In genomic region chr3:146658061-146658639, GRCm38 (mm10) we compare ENCODE assay signal across 22 mouse cellular contexts. TPM values are rescaled to one million over a fixed set of nuclear protein-coding genes. Genes with fewer than 3 reads are reported as not detected.
"Had no signal": no experiment of that assay in that cellular context is flagged by ENCODE, and none has a peak within 500 bp of the region (broad histone marks: within the 10 kb centered on the region; RNA-seq: fewer than 3 reads in every experiment).

No protein-coding gene starts in this region.

- H3K27me3 ChIP-seq: intestine, embryonic 15.5 days; limb, embryonic 12.5 days; liver, embryonic 13.5 days; lung, embryonic 15.5 days; neural tube, embryonic 12.5 days had no signal

- H3K9ac ChIP-seq: intestine, embryonic 15.5 days; limb, embryonic 12.5 days; liver, embryonic 13.5 days; liver, postnatal 0 days; lung, embryonic 15.5 days; neural tube, embryonic 12.5 days had no signal

- DNase-seq: kidney, adult 18-20 months; kidney, postnatal 10 days; kidney, postnatal 4 days; liver; liver, embryonic 13.5 days; liver, postnatal 0 days; lung, postnatal 14 days; midbrain, embryonic 14.5 days; right cerebral cortex, postnatal 14 days; thymus, adult 18-20 months; thymus, postnatal 14 days had no signal

- ATAC-seq: intestine, embryonic 15.5 days had no signal

- H3K9me3 ChIP-seq: intestine, embryonic 15.5 days; limb, embryonic 12.5 days; liver, embryonic 13.5 days; lung, embryonic 15.5 days; midbrain, embryonic 10.5 days; neural tube, embryonic 12.5 days had no signal

- H3K36me3 ChIP-seq: intestine, embryonic 15.5 days; limb, embryonic 12.5 days; liver, embryonic 13.5 days; lung, embryonic 15.5 days; midbrain, embryonic 10.5 days; neural tube, embryonic 12.5 days had no signal

- H3K4me1 ChIP-seq: limb, embryonic 12.5 days; midbrain, embryonic 10.5 days; neural tube, embryonic 12.5 days had no signal

- H3K4me2 ChIP-seq: intestine, embryonic 15.5 days; limb, embryonic 12.5 days; liver, embryonic 13.5 days; lung, embryonic 15.5 days; neural tube, embryonic 12.5 days had no signal

- H3K4me3 ChIP-seq: intestine, embryonic 15.5 days; left cerebral cortex, adult 2 months; limb, embryonic 12.5 days; liver, embryonic 13.5 days; lung, embryonic 15.5 days; midbrain, embryonic 10.5 days; neural tube, embryonic 12.5 days had no signal

- H3K27ac ChIP-seq: intestine, embryonic 15.5 days; left cerebral cortex, adult 2 months; limb, embryonic 12.5 days; liver, embryonic 13.5 days; lung, embryonic 15.5 days; midbrain, embryonic 10.5 days; neural tube, embryonic 12.5 days; stomach, postnatal 0 days had no signal

RNA-seq across cellular contexts. Expression of gene 4930503B20Rik, which starts 7.0 kb away (rescaled TPM):
- total RNA-seq: layer of hippocampus, postnatal 10 days; left cerebral cortex, adult 2 months had no signal
- polyA plus RNA-seq: intestine, embryonic 15.5 days; kidney, embryonic 14.5 days; limb, embryonic 12.5 days; liver, embryonic 13.5 days; liver, postnatal 0 days; midbrain, embryonic 10.5 days; midbrain, embryonic 14.5 days; neural tube, embryonic 12.5 days; small intestine, adult 2 months; stomach, postnatal 0 days had no signal

RNA-seq across cellular contexts. Expression of gene Samd13, which starts 27.2 kb away (rescaled TPM):
- total RNA-seq: left cerebral cortex, postnatal 14 days had no signal
- polyA plus RNA-seq: liver, postnatal 0 days; midbrain, embryonic 14.5 days; small intestine, adult 2 months had no signal

RNA-seq across cellular contexts. Expression of gene Dnase2b, which starts 42.8 kb away (rescaled TPM):
- total RNA-seq: layer of hippocampus, postnatal 10 days; left cerebral cortex, adult 2 months; left cerebral cortex, postnatal 14 days had no signal
- polyA plus RNA-seq: kidney, embryonic 14.5 days; limb, embryonic 12.5 days; lung, embryonic 15.5 days; midbrain, embryonic 10.5 days; midbrain, embryonic 14.5 days; neural tube, embryonic 12.5 days; small intestine, adult 2 months; stomach, postnatal 0 days had no signal
